Mouse (Mus musculus) kidney, adult 2 months (tissue): Measurements from ENCODE around the gene Lsm14b. TPM values are rescaled to one million over a fixed set of nuclear protein-coding genes. Genes with fewer than 3 reads are reported as not detected.

Source experiments
- DNase-seq: peaks from one replicate; pipeline ENCODE4 v3.0.0; 2021
- H3K27ac ChIP-seq: fragments of 200-500 bp; 2 replicates; pipeline ENCODE4 v1.5.1; 2012; ENCODE audit warnings: low read depth, low read length, control low read depth, inconsistent platforms; ENCODE audit not compliant: insufficient read depth
- H3K27me3 ChIP-seq: fragments of 200-500 bp; replicated peaks from 2 replicates; pipeline ENCODE4 v1.6.1; 2012; ENCODE audit warnings: mild to moderate bottlenecking, moderate library complexity, low read length, inconsistent platforms; ENCODE audit not compliant: control insufficient read depth, insufficient read depth
- H3K36me3 ChIP-seq: fragments of 200-500 bp; 2 replicates; pipeline ENCODE4 v1.6.1; 2012; ENCODE audit warnings: mild to moderate bottlenecking, moderate library complexity, low read length, inconsistent platforms; ENCODE audit not compliant: control insufficient read depth, insufficient read depth
- H3K4me1 ChIP-seq: fragments of 200-500 bp; 2 replicates; pipeline ENCODE4 v1.6.1; 2011; ENCODE audit warnings: low read length; ENCODE audit not compliant: control insufficient read depth, insufficient read depth
- H3K4me3 ChIP-seq: fragments of 200-500 bp; 2 replicates; pipeline ENCODE4 v1.5.1; 2011; ENCODE audit warnings: mild to moderate bottlenecking, low read depth, low read length, control low read depth; ENCODE audit not compliant: insufficient read depth
- CTCF ChIP-seq: fragments of 200-500 bp; conservative IDR thresholded peaks from 2 replicates; pipeline ENCODE4 v1.5.1; 2011; ENCODE audit warnings: low read depth, mild to moderate bottlenecking, control low read depth, low read length, moderate library complexity, mixed read lengths; ENCODE audit not compliant: insufficient read depth, insufficient read length
- POLR2A ChIP-seq: fragments of 200-500 bp; IDR thresholded peaks from one replicate; pipeline ENCODE4 v1.6.1; 2011; ENCODE audit warnings: low read depth, low read length, control low read depth
- WGBS: fragments of 180-500 bp; shearing (Covaris S2); methylation state at CpG from one replicate; pipeline ENCODE4 v1.1.7; 2018; 5-methylcytosine and 5-hydroxymethylcytosine counted together
- polyA plus RNA-seq: library from polyadenylated mRNA; depleted of rRNA; stranded (reverse); fragments of >200 nt; gene quantifications from 2 replicates; pipeline ENCODE4 v1.2.3, GENCODE M21; 2012

Lsm14b gene
- polyA plus RNA-seq, 1 experiment, result 29.5 TPM

DNA sequence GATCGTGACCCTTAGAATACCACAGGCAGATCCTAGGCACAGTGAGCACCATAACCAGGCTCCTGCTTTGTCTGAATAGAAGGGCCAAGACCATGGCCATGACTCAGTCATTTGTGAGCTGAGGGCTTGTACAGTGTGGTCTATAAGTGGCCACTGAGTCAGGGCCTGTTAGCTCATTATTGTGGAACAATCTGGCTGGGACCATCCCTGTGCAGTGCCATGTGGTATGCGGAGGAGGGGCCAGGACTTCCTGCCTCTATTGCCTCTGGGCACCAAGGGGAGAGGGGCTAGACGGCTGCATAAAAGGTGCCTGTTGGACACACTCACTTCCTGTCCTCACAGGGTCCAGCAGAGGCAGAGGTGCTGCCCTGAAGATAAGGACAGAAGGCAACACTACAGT, 9.2 kb downstream of the Lsm14b start:
- Histone ChIP-seq H3K4me3 (no peak overlapping the region), H3K27ac (no peak overlapping the region), H3K4me1 (peaks cover 5% of the 10 kb centered on the region; the same call in 1 of the 2 replicates), H3K27me3 (no peaks in the 10 kb centered on the region), H3K36me3 (peaks cover 11% of the 10 kb centered on the region)
- no peak for DNase-seq
- 69% methylated on average over 3 of the region's 3 CpGs for WGBS
- TF ChIP-seq CTCF (no peak), POLR2A (no peak)

DNA sequence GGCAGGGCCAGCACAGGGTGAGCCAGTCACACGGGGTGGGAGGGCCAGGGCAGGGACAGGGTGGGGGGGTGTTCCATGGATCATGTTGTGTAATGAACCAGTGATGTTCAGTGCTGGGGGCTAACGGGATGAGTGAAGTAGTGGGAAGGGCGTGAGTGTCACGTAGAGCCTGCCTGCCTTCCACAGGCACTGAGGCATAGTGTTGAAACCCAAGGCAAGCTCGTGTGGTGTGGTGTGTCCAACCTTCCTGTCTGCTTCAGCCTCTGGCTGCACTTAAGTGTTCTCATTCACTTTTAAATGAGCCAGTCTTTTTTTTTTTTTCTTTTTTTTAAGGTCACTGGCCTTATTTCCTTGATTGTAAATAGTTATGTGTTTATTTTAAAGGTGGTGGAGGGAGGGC, 10.0 kb downstream of the Lsm14b start:
- Histone ChIP-seq H3K4me1 (peaks cover 5% of the 10 kb centered on the region; the same call in 1 of the 2 replicates), H3K4me3 (no peak overlapping the region), H3K27me3 (no peaks in the 10 kb centered on the region), H3K27ac (no peak overlapping the region), H3K36me3 (peaks cover 11% of the 10 kb centered on the region)
- TF ChIP-seq CTCF (no peak), POLR2A (no peak)
- WGBS, result 60% methylated on average over 5 of the region's 5 CpGs
- no peak for DNase-seq

DNA sequence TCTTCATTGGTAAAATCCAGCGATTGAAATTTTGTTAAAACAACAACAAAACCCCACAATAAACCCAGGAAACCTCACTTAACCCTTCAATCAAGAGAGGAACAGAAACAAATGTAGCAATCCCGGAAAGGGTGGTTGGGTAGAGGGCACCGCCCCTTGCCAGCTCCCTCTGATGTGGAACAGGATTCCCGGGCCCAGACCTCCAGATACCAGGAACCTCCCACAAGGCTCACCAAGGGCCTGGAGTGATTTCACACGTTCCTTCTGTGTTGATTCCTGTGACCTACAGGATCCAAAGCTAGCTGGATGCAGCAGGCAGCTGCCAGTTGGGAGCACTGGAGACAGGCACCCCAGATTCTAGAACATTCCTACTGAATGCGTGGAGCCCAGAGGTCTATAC, 15.6 kb downstream of the Lsm14b start:
- H3K27ac ChIP-seq, result no peak overlapping the region
- TF ChIP-seq POLR2A (no peak), CTCF (no peak)
- H3K36me3 ChIP-seq, result peaks cover 9% of the 10 kb centered on the region
- H3K4me1 ChIP-seq, result peaks cover 11% of the 10 kb centered on the region
- no peak for DNase-seq
- H3K27me3 ChIP-seq, result no peaks in the 10 kb centered on the region
- H3K4me3 ChIP-seq, result no peak overlapping the region
- 31% methylated on average over 6 of the region's 6 CpGs for WGBS

DNA sequence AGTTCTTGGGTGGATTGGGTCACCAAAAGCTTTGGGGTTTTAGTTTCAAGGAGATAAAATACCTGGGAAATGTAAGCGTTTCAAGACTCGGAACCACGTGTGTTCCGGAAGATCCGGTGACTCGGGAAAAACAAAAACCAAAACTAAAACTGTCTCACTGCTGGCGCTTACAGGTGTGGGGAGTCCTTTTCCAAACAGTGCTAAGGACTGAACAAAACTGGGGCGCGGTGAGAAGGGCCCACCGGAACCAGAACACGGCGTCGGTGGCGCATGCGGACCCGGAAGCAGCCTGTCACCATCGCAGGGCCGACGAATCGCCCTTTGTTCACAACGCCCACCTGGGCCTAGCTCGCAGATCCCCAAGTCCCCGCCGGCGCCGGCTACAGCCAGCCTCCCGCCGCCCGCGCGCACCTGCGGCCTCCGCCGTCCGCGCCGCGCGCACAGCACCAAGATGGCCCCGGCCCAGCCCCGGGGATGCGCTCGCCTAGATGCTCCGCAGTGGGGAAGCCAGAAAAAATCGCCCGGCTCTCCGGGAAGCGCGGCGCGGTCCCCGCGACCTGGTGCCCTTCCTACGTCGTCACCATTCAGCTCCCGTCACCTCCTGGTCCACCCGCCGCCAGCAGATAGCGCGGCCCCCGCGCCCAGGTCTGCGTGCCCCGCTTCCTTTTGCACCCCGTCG, 16.9 kb downstream of the Lsm14b start:
- peak; percentile 45 for DNase-seq
- peaks cover 5% of the 10 kb centered on the region for H3K36me3 ChIP-seq
- H3K4me3 ChIP-seq, result peak overlapping the region; percentile 99
- WGBS, result under 1% methylated on average over 66 of the region's 66 CpGs
- H3K27ac ChIP-seq, result peak overlapping the region; percentile 78
- H3K27me3 ChIP-seq, result no peaks in the 10 kb centered on the region
- TF ChIP-seq POLR2A, result no peak
- TF ChIP-seq CTCF, result no peak
- H3K4me1 ChIP-seq, result peaks cover 11% of the 10 kb centered on the region

DNA sequence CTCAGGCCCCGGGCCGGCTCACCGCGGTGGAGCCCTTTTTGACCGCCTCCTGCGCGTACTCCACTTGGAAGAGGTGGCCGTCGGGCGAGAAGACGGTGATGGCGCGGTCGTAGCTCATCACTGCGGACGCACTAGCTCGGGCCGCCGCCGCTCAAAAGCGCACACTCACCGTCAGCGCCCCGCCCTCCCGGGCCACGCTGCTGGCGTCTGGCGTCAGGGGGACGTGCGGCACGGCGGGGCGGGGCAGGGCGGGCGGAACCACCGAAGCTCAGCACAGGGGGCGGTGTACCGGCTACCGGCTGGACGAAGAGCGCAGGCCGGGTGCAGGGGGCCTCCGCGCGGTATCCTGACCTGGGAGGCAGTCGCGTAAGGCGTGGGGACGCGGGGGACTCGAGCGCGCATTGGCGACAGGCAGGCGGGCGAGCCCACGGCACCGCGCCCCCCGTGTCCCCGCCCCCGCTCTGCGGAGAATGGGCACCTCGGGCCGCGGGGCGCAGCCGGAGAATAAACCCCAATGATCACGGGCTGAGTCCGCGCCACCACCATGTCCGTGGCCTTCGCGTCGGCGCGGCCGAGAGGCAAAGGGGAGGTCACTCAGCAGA, 17.6 kb downstream of the Lsm14b start, which contains the start of the genes Psma7 and Ss18l1:
Gene Psma7, minus strand, starts transcription at position 178 of the 602 bp plus-strand sequence.
Gene Ss18l1, plus strand, starts transcription at position 254 of the 602 bp plus-strand sequence.
- Histone ChIP-seq H3K4me1 (peaks cover 11% of the 10 kb centered on the region), H3K27ac (peak within 1 kb of the TSS; percentile 90), H3K27me3 (no peaks in the 10 kb centered on the region), H3K36me3 (peaks cover 5% of the 10 kb centered on the region), H3K4me3 (peak within 1 kb of the TSS; percentile 99)
- peak; percentile 77 for TF ChIP-seq POLR2A
- no peak for TF ChIP-seq CTCF
- WGBS, result under 1% methylated on average over 77 of the region's 78 CpGs
- peak; percentile 92 for DNase-seq

DNA sequence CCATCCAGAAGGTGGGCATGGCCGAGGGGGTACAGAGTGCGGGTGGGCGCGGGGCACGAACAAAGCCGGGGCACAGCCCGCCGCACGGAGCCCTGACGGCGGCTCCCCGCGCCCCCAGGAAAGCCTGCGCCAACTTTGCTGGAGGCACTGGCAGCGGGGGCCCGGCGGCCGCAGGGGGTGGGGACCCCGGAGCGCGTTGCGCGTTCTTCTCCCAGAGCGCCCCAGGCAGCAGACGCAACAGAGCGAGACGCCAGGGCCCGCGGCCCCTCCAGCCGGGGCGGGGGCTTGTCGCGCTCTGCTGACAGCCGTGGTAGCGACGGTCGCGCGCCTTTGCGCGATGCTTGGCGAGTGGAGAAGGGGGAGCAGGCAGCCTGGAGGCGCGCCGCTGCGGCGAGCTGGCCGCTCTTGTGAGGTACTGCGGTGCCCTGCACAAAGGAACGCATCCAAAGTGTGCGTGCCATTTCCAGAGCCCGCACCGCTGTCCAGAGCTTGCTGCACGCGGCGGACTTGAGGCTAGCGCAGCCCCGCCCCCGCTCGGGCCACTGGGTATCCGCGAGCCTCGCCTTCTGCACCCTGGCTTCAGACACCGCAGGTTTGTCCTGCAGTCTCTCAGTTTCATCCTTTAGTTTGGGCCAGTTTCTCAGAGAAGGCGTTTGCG, 18.2 kb downstream of the Lsm14b start:
- TF ChIP-seq POLR2A (no peak), CTCF (no peak)
- Histone ChIP-seq H3K4me3 (peak overlapping the region; percentile 99), H3K4me1 (peaks cover 11% of the 10 kb centered on the region), H3K36me3 (peaks cover 3% of the 10 kb centered on the region; the same call in 1 of the 2 replicates), H3K27me3 (no peaks in the 10 kb centered on the region), H3K27ac (peak overlapping the region; percentile 90)
- under 1% methylated on average over 66 of the region's 66 CpGs for WGBS
- peak; percentile 50 for DNase-seq

DNA sequence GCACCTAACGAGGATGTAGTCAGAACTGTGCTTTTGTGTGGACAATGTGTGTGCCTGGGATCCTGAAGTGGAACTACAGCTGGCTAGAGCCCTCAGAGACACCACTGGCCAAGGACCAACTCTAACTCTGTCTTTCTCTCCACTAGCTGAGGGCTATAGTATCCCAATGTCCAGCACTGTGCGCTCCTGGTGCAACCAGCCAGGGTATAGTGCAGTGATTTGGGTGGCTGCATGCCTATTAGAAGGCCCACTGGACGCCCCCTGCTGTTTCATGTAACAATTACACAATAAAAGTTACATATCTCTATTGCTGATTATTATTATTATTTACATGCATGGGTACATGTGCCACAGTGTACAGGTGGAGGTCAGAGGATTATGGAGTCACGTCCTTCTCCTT, 20.5 kb downstream of the Lsm14b start:
- peak; percentile 73 for DNase-seq
- 27% methylated on average over 4 of the region's 4 CpGs for WGBS
- no peak overlapping the region for H3K4me3 ChIP-seq
- H3K27me3 ChIP-seq, result no peaks in the 10 kb centered on the region
- H3K27ac ChIP-seq, result no peak overlapping the region
- peak; percentile 67 for TF ChIP-seq CTCF
- TF ChIP-seq POLR2A, result no peak
- H3K36me3 ChIP-seq, result no peaks in the 10 kb centered on the region
- peaks cover 11% of the 10 kb centered on the region for H3K4me1 ChIP-seq
